Mouse (Mus musculus): Measurements from ENCODE around the gene Pbxip1.

Gene Pbxip1

DNA sequence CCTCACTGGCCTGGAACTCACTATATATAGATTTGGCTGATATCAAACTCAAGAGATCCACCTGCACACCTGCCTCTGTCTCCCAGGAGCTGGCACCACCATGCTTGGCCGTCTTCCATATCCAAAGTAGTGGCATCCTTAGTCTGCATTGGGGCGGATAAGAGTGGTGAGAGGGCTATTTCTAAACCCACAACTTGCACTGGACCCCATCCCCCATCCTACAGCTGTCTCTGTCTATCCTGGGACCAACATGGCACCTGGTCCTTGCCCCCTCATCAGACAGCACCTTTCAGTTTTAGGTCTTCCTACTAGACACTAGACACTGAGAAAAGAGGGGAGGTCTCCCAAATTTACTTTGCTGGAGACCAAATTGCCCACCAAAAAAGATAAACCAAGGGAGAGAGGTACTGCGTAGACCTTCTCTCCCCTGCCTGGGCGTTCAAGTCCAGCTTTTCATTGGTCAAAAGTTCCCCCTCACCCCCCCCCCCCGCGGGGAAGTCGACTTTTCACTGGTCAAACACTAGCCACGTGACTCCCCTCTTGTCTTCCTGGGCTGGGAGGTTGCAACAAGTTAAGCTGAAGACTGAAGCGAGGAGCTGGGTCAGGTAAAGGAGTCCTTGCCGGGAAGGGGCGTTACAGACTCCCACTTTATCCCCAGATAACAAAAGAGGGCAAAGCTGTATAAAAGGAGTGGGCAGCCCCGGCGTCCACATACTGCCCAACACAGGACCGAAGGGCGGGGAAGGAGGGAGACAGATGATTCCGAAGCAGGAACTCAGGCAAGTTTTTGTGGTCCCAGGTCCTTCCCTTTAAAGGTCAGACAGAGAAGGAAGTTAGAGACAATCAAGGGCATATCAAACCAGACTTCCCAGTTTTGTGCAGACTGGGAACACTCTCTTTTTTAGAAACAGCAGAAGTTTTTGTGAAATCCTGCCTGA lies at the start of gene Pbxip1:
Gene Pbxip1 (plus strand): TSS at position 531 of the 938 bp plus-strand sequence.
- no peak for ATAC-seq (ENCODE audit: insufficient number of reproducible peaks, low FRiP score, low TSS enrichment)

DNA sequence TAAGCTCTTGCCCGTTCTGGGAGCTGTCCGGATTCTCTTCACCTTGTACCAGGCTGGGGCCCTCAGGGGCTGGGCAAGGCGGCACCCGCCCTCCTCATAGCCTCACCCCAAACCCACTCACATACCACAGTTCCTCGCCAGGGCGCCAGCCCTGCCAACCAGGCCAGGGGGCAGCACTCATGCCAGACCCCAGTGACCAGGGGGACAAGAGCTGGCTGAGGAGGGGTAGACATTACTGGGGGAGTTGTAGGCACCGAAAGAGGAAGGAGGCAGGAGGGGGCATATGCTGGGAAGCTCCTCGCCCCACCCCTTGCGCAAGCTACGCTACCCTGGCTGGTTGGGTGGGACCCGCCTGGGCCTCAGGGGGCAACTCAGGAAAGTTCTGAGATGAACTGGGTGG lies 48.9 kb upstream of the Pbxip1 start:
- ATAC-seq (ENCODE audit: insufficient number of reproducible peaks, low FRiP score, low TSS enrichment): no peak

DNA sequence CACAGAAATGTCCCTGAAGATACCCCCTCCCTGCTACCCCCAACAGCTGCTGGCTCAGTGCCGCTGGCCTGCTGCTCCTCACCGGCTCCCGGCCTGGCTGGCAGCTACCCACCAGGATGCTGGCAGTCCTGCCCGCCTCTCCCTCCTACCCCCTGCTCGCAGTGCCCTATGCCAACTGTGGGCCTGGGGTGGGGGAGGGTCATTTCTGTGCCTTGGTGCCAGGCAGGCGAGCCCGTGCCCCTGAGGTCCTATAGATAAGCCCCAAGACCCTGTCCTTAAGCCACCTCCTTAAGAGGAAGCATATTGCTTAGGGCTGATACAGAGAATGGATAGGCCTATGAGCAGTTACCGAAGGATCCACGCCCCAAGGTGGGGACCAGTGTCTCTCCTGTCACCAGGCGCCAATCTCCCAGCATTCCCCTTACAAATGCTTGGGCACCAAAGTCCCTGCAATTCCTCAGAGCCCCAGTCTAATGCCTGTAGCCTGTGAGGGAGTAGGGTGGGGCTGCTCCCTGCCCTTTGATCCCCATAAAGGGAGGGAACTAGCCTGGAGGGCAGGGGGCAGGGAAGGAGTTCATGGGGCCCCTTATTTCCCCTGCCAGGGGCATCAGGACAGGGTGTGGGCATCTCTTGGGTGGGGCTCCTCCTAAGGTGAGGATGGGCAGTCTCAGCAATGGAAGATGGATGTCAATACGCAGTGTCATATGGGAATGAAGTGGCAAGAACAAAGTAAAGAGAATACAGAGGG lies 48.2 kb upstream of the Pbxip1 start:
- no peak for ATAC-seq (ENCODE audit: insufficient number of reproducible peaks, low FRiP score, low TSS enrichment)

DNA sequence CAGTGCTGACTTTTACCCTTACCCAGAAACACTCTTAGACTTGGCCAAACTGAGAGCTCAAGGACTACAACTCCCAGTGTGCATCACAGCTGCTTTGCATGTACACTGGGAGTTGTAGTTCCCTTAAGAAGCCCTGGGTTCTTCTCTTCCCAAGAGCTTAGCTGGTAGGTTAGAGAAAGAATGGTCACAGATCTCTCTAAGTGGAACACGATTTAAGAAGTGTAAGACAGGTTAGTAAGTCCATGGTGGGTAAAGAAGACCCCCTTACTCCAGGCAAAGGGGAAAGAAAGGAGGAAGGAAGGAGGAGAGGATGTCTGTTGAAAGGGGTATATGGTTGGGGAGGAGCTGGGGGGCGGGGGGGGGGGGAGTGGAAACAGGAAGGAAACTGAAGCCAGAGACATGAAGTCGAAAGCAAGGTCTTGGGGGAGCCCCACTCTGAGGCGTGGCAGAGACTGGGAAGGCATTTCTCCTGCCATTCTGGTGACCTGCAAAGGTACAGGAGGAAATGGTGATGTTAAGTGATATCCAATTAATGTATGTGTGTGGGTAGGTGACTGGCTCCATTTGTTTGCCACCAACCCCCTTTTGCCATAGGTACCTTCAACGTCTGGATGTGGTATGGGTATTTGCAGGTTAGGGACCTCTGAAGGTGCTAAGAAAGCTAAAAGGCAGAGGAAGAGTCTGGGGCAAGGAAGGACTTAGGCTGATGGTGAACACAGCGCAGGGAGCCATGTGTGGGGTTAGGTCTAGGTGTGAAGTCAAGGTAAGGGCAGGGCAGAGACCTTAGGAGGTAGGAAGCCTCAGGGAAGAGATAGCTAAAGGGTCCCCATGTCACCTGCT lies 47.4 kb upstream of the Pbxip1 start:
- ATAC-seq (ENCODE audit: insufficient number of reproducible peaks, low FRiP score, low TSS enrichment): no peak

DNA sequence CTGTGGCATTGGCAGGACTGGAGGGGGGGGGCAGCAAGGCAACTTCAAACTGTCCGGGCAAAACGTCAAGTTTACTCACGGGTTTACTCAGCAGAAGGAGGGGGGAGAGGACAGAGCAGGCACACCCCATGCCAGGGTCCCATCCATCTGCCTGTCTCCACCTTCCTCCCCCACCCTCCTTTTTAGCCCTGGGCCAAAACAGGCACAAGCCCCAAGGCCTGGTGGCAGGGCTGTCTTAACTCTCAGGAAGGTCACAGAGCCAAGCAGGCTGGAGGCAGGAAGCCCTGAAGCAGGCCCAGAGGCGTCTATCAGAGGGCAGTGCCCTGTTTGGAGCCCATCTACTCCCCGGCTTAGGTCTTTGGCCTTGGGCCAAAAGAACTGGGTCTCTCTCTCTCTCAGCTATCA lies 46.4 kb upstream of the Pbxip1 start:
- no peak for ATAC-seq (ENCODE audit: insufficient number of reproducible peaks, low FRiP score, low TSS enrichment)

DNA sequence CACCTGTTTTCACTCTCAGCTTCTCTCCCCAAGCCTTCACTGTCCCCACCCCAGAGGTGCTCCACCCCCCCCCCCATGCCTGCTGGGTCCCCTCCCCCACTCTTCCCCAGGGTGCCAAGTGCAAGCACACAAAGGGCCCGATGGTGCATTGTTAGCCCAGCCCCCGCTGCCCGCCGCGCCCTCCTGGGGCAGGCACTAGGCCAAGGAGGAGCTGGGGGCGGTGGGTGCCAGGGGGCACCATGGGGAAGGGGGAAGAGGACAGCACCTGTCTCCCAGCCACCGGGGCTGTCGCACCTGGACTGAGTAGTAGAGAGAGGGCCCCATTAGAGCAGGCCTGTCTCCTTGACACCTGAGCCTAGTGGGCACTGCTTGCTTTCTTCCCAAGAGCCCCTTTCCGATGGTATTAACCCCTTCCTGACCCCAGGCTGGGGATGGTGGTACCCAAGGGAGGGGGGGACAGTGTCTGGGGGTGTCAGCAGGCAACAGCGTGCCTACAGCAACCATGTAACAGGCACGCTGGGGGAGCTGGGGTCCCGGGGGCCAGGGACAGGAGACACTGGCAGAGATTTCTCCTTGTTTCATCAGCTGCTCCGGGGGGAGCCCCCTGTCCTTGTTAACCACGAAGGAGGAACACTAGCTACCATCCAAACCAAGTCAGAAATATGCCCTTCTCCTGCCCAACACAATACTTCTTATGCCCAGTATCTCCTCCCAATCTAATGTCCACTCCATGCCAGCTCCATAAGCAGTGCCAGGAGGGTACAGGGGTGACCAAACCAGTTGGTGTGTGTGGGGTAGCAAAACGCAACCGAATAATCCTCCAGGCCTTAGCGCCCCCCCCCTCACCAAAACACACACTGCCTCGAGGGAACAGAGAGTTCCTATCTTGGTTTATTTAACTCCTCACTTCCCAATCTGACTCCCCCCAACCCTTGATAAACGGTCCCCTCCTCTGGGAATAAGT lies 45.5 kb upstream of the Pbxip1 start:
- ATAC-seq (ENCODE audit: insufficient number of reproducible peaks, low FRiP score, low TSS enrichment): no peak

DNA sequence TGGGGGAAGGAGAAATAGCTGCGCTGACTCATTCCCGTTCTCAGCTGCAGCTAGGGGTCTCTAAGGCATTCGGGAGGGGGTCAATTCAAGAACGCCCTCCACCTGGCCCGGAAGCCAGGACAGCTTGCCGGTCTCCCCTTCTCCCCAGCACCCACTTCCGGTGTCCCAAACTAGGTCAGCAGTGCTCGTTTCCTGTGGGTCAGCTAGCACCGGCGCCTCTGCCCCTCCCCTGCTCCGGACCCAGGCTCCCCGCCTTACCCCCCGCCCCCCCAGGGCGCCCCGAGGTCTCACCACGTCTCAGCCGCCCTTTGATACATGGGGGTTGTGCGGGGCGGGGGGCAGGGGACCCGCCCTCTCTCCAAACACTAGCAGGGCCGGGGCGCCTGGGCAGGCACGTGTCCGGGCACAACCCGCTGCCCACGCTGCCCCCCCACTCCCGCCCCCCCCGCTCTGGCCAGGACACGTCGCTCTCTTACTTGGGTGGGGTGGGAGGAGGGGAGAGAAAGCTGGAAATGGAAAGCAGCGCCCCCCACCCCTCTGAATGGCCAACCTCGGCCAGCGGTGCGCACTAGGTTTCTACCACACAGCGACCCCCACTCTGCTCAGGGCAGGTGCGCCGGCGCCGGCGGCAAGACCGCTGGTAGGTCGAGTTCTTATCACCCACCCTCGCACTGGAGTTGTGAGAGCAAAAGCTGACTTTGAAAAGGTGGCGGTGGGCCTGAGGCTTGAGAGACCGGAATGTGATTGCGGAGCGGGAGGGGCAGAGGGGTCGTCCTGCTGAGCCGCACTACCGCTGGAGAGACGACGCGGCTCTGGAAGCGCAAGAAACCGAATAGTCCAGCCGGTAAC lies 44.6 kb upstream of the Pbxip1 start:
- no peak for ATAC-seq (ENCODE audit: insufficient number of reproducible peaks, low FRiP score, low TSS enrichment)

DNA sequence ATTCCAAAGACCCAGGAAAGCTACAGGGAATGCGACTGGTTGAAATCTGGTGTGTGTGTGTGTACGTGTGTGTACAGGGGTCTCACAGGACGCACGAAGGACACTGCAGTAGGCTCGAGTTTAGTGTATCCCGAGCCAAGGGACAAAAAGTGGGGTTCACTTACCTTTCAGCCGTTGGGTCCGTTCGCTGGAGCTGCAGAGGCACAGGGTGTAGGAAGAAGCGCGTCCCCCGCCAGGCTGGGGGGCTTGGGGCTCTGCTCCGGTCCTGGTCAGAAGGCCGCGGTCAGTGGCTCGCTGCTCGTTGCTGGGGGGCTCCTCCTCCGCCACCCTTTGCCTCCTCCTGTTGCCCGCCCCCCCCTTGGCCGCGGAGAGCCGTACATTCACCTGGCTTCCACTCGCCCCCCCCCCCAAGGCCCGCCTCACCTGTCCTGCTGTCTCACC lies 43.6 kb upstream of the Pbxip1 start:
- ATAC-seq (ENCODE audit: insufficient number of reproducible peaks, low FRiP score, low TSS enrichment): no peak

DNA sequence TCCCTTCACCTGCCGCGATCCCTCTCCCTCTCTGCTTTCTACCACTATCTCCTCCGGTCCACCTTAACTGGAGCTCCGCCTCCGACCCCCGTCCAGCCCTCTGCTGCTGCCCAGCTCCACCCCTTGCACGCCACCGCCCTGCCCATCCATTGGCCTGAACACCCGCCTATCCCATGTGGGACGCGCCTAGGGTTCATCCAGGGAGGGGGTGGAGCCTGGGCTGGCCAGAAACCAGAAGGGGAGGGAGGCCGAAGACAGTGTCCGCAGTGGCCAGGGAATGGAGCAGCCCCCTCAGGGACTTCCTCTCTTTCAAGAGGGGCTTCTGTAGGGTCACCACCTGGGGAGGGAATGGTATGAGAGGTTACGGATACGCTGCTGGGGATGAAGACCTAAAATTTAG lies 42.9 kb upstream of the Pbxip1 start:
- ATAC-seq (ENCODE audit: insufficient number of reproducible peaks, low FRiP score, low TSS enrichment): peak; percentile 80

DNA sequence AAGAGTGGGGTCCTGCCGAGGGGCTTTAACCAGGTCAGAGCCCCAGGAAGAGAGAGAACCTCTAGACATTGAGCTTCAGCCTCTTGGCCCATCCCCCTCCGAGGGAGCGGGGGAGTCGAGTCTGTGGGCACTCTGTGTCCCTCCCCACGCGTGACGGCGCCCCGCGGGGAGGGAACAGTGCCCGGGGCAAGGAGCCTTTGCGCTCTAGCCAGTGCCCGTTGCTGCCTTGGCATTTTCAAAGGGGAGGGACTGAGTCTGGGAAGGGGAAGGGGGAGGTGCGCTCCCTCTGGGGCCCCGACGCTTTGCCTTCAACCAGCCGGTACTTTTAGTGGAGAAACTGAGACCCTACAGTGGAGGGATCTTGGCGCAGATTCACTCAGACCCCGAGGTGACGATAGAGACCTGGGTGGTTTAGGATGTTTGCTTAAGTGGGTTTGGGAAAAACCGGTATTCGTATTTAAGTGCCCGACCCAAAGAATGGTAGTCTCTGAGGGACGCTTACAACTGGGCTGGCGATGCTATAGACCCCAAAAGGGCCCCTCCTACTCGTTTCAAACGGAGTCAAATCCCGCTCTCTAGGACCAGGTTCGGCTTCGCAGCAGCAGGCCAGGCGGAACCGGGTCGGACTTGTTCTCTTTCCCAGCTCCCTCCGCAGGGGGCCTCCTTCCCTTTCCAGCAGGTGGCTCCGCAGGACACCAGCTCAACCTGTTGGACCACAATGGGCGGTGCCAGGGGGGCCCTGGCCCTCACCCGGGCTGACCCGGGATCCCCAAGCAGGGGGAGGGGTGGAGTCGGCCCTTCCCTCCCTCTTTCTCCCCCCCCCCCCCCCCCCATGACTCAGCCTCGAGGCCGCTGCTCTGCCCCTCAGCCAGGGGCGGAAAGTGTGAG lies 42.3 kb upstream of the Pbxip1 start, which contains the start of gene Zbtb7b:
Gene Zbtb7b (minus strand): TSS at position 771 of the 888 bp plus-strand sequence.
- peak; percentile 21; the same call in 1 of the 2 replicates for ATAC-seq (ENCODE audit: insufficient number of reproducible peaks, low FRiP score, low TSS enrichment)

DNA sequence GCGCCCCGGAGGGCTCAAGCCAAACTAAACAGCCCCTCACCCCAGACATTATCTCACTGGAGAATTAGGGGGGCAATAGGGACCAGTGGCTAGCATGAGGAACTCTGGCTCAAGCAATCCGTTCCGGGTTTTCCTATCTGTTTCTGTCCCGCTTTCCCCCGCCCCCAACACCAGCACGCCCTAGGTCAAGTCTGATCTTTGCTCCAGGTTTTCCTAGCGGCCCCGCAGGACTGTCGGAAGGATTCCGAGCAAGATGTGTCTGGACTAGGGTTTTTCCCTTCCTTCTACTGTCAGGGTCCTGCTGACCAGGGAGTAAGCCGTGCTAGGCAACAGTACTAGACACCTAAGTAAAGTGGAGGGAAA lies 41.6 kb upstream of the Pbxip1 start:
- ATAC-seq (ENCODE audit: insufficient number of reproducible peaks, low FRiP score, low TSS enrichment): 0 out of 2 replicates have a peak, but pooled peaks have one; percentile 13

DNA sequence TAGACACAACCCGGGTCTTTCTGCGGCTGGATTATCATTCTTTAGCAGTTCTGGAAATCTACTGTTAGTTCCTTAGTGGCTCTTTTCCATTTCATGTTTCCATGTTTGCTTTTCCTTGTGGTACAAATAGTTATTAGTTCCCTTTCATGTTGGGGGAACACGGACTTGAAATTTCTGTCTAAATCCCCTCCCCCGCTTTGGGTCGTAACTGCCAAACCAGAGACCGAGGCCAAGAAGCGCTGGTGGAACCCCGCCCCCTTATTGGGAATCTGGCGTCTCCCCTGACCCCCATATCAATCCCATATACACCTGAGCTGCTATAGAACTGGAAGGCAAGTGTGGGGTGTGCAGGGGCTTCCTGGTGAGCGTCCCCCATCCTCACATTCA lies 41.1 kb upstream of the Pbxip1 start:
- ATAC-seq (ENCODE audit: insufficient number of reproducible peaks, low FRiP score, low TSS enrichment): no peak

DNA sequence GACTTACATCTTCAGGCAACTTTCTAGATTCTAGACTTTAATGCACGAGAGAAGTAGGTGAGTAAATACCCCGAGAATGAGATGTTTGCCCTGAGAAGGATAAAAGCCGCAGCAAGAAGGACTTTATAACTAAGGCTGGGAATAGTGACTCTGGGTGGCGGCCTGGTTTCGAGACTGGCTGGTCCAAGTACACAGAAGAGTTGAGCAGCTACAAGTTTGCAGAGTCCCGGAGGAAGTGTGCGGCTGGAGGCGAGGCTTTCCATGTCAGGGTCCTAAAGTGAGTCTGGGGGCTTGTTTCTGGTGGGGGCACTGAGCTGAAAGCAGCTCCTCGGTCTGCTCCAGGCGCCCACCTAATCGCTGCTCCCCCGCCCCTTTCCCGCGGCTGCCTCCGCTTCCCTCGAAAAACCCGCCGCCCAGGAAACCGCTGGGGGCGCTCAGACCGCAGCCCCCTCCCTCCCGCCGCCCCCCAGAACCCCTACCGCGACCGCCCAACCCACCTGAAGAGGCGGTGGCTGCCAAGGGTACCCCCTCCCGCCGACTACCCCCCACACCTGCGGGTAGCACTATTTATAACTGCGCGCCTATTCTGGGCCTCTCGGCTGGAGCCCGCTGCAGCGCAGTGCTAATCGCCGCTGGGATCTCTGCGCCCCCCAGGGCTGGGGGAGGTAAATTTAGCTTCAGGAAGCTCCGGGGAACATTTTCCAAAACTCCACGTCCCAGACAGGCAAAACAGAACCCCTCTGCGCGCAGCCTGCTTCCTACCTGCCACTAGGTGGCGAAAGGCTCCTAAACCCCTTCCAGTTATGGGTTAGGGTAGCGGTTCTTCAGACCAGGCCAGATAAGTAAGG lies 40.5 kb upstream of the Pbxip1 start:
- no peak for ATAC-seq (ENCODE audit: insufficient number of reproducible peaks, low FRiP score, low TSS enrichment)

DNA sequence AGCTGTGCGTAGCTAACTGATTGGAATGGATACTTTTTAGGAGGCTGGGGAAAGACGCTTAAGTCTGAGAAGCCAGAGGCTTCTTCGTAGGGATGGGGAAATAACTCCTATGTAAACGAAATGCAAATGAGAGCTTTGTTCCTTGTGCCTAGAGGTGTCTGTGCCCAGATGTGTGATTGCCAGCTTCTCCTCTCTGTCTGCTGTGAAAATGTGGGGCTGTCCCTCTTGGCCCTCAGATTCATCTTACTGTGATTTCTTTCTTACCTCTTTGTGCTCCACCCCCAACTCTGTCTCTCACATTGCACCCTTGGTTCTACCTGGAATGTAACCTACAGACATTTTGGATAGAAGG lies 39.9 kb upstream of the Pbxip1 start:
- ATAC-seq (ENCODE audit: insufficient number of reproducible peaks, low FRiP score, low TSS enrichment): no peak

DNA sequence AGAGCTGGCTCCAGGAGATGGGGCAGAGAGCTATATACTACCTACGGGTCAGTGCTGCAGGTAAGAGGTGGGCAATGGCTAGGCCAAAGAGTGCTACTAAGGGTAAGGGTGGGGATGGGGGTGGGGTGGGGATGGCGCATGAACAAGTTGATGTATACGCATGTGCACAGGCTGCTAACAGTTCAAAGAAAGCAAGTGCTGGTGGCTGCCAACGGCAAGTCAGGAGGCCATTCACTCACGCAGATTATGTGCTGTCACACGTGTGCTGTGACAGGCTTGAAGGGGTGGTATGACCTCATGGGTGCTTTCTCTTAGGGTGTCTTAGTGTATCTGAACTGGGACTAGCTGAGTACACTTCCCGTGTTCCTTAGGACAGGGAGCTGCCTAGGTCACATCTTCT lies 35.2 kb upstream of the Pbxip1 start:
- no peak for ATAC-seq (ENCODE audit: insufficient number of reproducible peaks, low FRiP score, low TSS enrichment)

DNA sequence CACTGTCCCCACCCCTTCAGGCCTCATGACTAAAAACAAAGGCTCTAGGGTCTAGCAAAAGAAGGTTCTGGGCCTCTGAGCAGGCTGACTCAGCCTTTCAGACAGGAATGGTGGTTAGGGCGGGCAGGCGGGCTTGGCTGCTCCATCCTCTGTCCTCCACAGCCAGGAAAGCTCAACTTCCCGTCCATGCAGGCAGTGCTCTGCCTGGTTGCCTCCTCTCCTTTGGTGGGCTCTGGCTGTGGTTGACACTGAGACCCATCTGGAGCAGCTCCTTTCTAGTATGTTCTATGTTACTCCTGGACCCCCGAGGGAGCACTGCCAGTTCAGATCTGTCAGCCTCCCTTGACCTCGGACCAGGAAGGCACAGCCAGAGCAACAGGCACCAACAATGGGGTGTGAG lies 33.8 kb upstream of the Pbxip1 start, which contains the start of gene Lenep:
Gene Lenep (minus strand): TSS at position 101 of the 400 bp plus-strand sequence.
- ATAC-seq (ENCODE audit: insufficient number of reproducible peaks, low FRiP score, low TSS enrichment): no peak

DNA sequence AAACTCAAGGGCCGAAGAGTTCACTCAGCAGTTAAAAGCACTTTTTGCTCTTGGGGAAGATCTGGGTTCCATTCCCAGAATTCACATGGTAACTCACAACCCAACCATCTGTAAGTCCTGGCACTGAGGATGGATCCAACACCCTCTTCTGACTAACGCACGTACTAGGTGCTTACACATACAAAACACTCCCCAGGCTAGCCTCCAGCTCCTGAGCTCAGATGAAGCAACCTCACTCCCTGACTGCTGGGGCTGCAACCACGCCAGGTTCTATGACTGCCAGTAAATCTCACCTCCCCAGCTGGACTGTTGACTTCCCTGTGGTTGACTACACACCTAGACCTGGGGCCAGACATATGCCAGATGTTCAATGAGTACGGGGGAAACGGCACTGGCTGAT lies 29.6 kb upstream of the Pbxip1 start:
- no peak for ATAC-seq (ENCODE audit: insufficient number of reproducible peaks, low FRiP score, low TSS enrichment)
